Mouse (Mus musculus): ENCODE measurements around the gene Nme4.

DNA sequence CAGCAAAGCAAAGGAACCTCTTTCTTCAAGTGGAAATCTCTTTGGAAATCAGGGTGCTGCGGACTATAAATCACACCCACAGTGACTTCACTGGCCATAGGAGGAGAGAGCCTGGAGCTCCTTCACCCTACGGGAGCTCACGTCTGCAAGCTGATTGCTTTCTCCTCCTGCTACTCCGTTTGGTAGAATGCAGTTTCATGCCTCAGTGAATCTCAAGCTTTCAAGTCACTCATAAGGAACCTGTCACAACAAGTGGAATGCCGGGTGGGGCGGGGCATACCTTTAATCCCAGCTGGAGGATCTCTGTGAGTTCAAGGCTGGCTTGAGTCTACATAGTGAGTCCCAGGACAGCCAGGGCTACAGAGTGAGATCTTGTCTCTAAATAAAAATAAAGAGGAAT lies 40.2 kb downstream of the Nme4 start:
- TF ChIP-seq CTCF (IDR thresholded peaks at IDR 0.05; ENCODE audit: low read depth) (no peak), EP300 (optimal IDR thresholded peaks at IDR 0.05) (no peak)
